Mouse (Mus musculus) adrenal gland, adult (tissue): ENCODE results near the gene Lpp.

ENCODE experiments used
- DNase-seq, 2 experiments: peaks; one replicate each; pipeline ENCODE4 v3.0.0; 2022 to 2023; ENCODE audit warnings: low spot score in 1 of 2; ENCODE audit not compliant: inconsistent age in 2 of 2

Lpp gene

GRCm38 (mm10) chr16:24607896-24608457, 214.7 kb downstream of the Lpp start:
- DNase-seq, result no peak

- DNase-seq, result no peak
Observed at GRCm38 (mm10) chr16:24619458-24619857, 226.2 kb downstream of the Lpp start.

GRCm38 (mm10) chr16:24620021-24620420, 226.7 kb downstream of the Lpp start:
- DNase-seq, result peak in 1 of 2 experiments; percentile 59

GRCm38 (mm10) chr16:24622226-24623194, 229.2 kb downstream of the Lpp start:
- no peak for DNase-seq

GRCm38 (mm10) chr16:24624335-24624734, 231.0 kb downstream of the Lpp start:
- no peak for DNase-seq

GRCm38 (mm10) chr16:24625576-24625975, 232.3 kb downstream of the Lpp start:
- DNase-seq, result no peak

GRCm38 (mm10) chr16:24628779-24629178, 235.5 kb downstream of the Lpp start:
- DNase-seq, result no peak

- peak in 1 of 2 experiments; percentile 63 for DNase-seq
Observed at GRCm38 (mm10) chr16:24629218-24630172, 236.2 kb downstream of the Lpp start.

- DNase-seq, result no peak
Observed at GRCm38 (mm10) chr16:24635381-24635919, 242.1 kb downstream of the Lpp start.

- DNase-seq, result no peak
Observed at GRCm38 (mm10) chr16:24636894-24637293, 243.6 kb downstream of the Lpp start.

GRCm38 (mm10) chr16:24641003-24641797, 247.9 kb downstream of the Lpp start:
- DNase-seq, result no peak

- DNase-seq, result no peak
Observed at GRCm38 (mm10) chr16:24643024-24643635, 249.8 kb downstream of the Lpp start.

- no peak for DNase-seq
Observed at GRCm38 (mm10) chr16:24644154-24644553, 250.8 kb downstream of the Lpp start.

GRCm38 (mm10) chr16:24644760-24645406, 251.6 kb downstream of the Lpp start:
- no peak for DNase-seq

GRCm38 (mm10) chr16:24645906-24646603, 252.7 kb downstream of the Lpp start:
- DNase-seq, result peak; percentile 26 to 64

- no peak for DNase-seq
Observed at GRCm38 (mm10) chr16:24651655-24652654, 258.6 kb downstream of the Lpp start.

- no peak for DNase-seq
Observed at GRCm38 (mm10) chr16:24653041-24653440, 259.7 kb downstream of the Lpp start.
